Mouse (Mus musculus) liver, adult 2 months (tissue): ENCODE data around the gene Msrb1. TPM values are rescaled to one million over a fixed set of nuclear protein-coding genes. Genes with fewer than 3 reads are reported as not detected.

ENCODE experiments used
- DNase-seq: peaks from one replicate; pipeline ENCODE4 v3.0.0-alpha.2; 2011; ENCODE audit warnings: low read depth, low spot score; ENCODE audit errors: extremely low read depth
- H3K27ac ChIP-seq: fragments of 200-500 bp; replicated peaks from 2 replicates; pipeline ENCODE4 v1.5.1; 2012; ENCODE audit warnings: low read depth, mild to moderate bottlenecking, control low read depth, inconsistent platforms, low read length; ENCODE audit not compliant: insufficient read depth
- H3K27me3 ChIP-seq: fragments of 200-500 bp; 2 replicates; pipeline ENCODE4 v1.6.1; 2012; ENCODE audit warnings: mild to moderate bottlenecking, moderate library complexity, low read length, inconsistent platforms; ENCODE audit not compliant: control insufficient read depth, insufficient read depth
- H3K36me3 ChIP-seq: fragments of 200-500 bp; 2 replicates; pipeline ENCODE4 v1.6.1; 2012; ENCODE audit warnings: low read length, inconsistent platforms; ENCODE audit not compliant: control insufficient read depth, insufficient read depth
- H3K4me1 ChIP-seq: fragments of 200-500 bp; 2 replicates; pipeline ENCODE4 v1.6.1; 2011; ENCODE audit warnings: low read length; ENCODE audit not compliant: control insufficient read depth, insufficient read depth
- H3K4me3 ChIP-seq: fragments of 200-500 bp; 2 replicates; pipeline ENCODE4 v1.5.1; 2011; ENCODE audit warnings: low read depth, mild to moderate bottlenecking, control low read depth, low read length, moderate library complexity; ENCODE audit not compliant: insufficient read depth
- H3K79me2 ChIP-seq: fragments of 200-500 bp; 2 replicates; pipeline ENCODE4 v1.6.1; 2012; ENCODE audit warnings: inconsistent platforms, mild to moderate bottlenecking, low read length, moderate library complexity; ENCODE audit not compliant: control insufficient read depth, insufficient read depth
- H3K9ac ChIP-seq: fragments of 200-500 bp; 2 replicates; pipeline ENCODE4 v1.6.1; 2012; ENCODE audit warnings: low read depth, mild to moderate bottlenecking, control low read depth, inconsistent platforms, low read length
- CTCF ChIP-seq: fragments of 200-500 bp; IDR thresholded peaks from 2 replicates; pipeline ENCODE4 v1.5.1; 2011; ENCODE audit warnings: low read depth, low read length, control low read depth
- POLR2A ChIP-seq: fragments of 200-500 bp; IDR thresholded peaks from 2 replicates; pipeline ENCODE4 v1.6.1; 2011; ENCODE audit warnings: low read length, control low read depth; ENCODE audit not compliant: insufficient read depth; ENCODE audit errors: extremely low read depth
- WGBS: fragments of 180-500 bp; shearing (Covaris S2); methylation state at CpG from one replicate; pipeline ENCODE4 v1.1.7; 2018; 5-methylcytosine and 5-hydroxymethylcytosine counted together
- polyA plus RNA-seq: library from polyadenylated mRNA; depleted of rRNA; stranded (reverse); fragments of >200 nt; gene quantifications from 2 replicates; pipeline ENCODE4 v1.2.3, GENCODE M21; 2012
- total RNA-seq: library from RNA; depleted of rRNA; stranded (reverse); fragments of >200 nt; gene quantifications from 2 replicates; pipeline ENCODE4 v1.2.3, GENCODE M21; 2014

Msrb1 gene
- total and polyA plus RNA-seq, 2 experiments = 184 to 506 TPM

DNA sequence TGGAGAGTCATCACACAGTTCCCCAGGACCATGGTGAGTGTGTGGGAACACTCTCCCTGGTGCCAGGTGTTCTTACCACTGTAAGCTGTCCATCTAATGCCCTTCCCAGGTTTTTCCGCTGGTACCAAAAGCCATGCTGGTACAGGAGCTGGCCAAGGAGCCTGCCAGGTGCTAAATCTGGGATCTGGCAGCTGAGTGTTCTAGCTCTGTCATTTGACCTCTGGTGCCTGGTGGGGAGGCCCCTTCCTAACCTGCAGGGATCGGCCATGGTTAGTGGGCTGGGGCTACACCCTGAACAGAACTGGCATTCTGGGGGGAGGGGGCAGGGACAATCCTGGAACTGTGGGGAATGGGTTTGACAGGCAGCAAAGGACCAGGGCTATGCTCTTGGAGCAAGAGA, 8.8 kb upstream of the Msrb1 start, which contains the start of gene Rpl3l:
Gene Rpl3l, plus strand, starts transcription at position 203 of the 400 bp plus-strand sequence.
- Histone ChIP-seq H3K27ac (no peak within 1 kb of the TSS), H3K9ac (no peak within 1 kb of the TSS), H3K79me2 (peaks cover 4% of the 10 kb centered on the region; the same call in 1 of the 2 replicates), H3K36me3 (no peaks in the 10 kb centered on the region), H3K27me3 (no peaks in the 10 kb centered on the region), H3K4me3 (no peak within 1 kb of the TSS), H3K4me1 (peaks cover 9% of the 10 kb centered on the region)
- WGBS = 90% methylated on average over 2 of the region's 2 CpGs
- DNase-seq = no peak
- TF ChIP-seq CTCF = no peak
- TF ChIP-seq POLR2A = no peak

DNA sequence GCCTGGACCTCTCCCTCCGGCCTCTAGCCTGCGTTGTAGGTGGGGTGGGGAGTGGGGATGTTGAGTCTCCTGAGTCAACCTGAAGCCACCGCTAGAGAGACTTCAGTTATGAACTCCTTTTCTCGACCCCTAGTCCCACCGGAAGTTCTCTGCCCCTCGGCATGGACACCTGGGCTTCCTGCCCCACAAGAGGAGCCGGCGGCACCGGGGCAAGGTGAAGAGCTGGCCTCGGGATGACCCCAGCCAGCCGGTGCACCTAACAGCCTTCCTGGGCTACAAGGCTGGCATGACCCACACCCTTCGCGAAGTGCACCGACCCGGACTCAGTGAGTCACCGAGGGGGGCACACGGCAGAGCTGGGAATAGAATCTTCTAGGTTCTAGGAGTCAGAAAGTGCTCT, 8.3 kb upstream of the Msrb1 start:
- no peak overlapping the region for H3K4me3 ChIP-seq
- TF ChIP-seq CTCF (no peak), POLR2A (no peak)
- H3K27me3 ChIP-seq = no peaks in the 10 kb centered on the region
- no peak for DNase-seq
- WGBS = 74% methylated on average over 17 of the region's 17 CpGs
- H3K27ac ChIP-seq = no peak overlapping the region
- H3K79me2 ChIP-seq = peaks cover 4% of the 10 kb centered on the region; the same call in 1 of the 2 replicates
- H3K36me3 ChIP-seq = no peaks in the 10 kb centered on the region
- no peak overlapping the region for H3K9ac ChIP-seq
- H3K4me1 ChIP-seq = peaks cover 4% of the 10 kb centered on the region

DNA sequence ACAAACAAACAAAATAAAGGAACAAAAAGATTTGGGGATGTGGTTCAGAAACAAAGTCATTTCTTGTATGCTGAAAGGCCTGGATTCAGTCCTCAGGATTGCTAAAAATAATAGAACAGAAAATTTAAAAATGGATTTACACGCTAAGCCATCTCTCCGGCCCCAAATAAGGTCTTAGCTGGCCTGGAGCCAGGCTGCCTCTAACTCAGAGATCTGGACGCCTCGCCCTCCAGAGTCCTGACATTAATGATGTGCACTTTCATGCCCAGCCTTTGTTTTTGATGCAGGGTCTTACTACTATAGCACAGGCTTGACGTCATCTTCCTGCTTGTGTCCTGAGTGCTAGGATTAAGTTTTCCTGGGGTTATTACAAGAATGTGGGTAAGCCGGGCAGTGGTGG, 7.4 kb upstream of the Msrb1 start:
- peaks cover 1% of the 10 kb centered on the region; the same call in 1 of the 2 replicates for H3K79me2 ChIP-seq
- no peak overlapping the region for H3K27ac ChIP-seq
- no peaks in the 10 kb centered on the region for H3K27me3 ChIP-seq
- 84% methylated on average over 6 of the region's 6 CpGs for WGBS
- no peak for TF ChIP-seq POLR2A
- no peak for TF ChIP-seq CTCF
- no peak for DNase-seq
- no peaks in the 10 kb centered on the region for H3K36me3 ChIP-seq
- peaks cover 2% of the 10 kb centered on the region; the same call in 1 of the 2 replicates for H3K4me1 ChIP-seq
- no peak overlapping the region for H3K9ac ChIP-seq
- no peak overlapping the region for H3K4me3 ChIP-seq

DNA sequence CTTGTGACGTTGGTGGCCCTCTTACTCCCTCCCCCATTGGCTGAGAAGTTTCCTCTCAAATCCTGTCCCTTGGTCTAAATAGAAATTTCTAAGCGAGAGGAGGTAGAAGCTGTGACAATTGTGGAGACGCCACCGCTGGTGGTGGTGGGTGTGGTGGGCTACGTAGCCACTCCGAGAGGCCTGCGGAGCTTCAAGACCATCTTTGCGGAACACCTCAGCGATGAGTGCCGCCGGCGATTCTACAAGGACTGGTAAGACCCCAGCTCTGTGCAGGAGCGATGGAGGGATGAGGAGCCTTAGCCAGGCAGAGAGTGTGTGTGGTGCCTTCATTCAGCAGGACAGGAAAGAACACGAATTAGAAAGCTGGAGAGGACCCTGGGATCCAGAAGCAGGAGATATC, 5.7 kb upstream of the Msrb1 start:
- H3K36me3 ChIP-seq = no peaks in the 10 kb centered on the region
- no peak overlapping the region for H3K4me3 ChIP-seq
- 91% methylated on average over 14 of the region's 14 CpGs for WGBS
- no peak overlapping the region for H3K27ac ChIP-seq
- DNase-seq = no peak
- no peak overlapping the region for H3K9ac ChIP-seq
- no peaks in the 10 kb centered on the region for H3K79me2 ChIP-seq
- TF ChIP-seq POLR2A (no peak), CTCF (no peak)
- H3K4me1 ChIP-seq = peaks cover 3% of the 10 kb centered on the region; the same call in 1 of the 2 replicates
- no peaks in the 10 kb centered on the region for H3K27me3 ChIP-seq

DNA sequence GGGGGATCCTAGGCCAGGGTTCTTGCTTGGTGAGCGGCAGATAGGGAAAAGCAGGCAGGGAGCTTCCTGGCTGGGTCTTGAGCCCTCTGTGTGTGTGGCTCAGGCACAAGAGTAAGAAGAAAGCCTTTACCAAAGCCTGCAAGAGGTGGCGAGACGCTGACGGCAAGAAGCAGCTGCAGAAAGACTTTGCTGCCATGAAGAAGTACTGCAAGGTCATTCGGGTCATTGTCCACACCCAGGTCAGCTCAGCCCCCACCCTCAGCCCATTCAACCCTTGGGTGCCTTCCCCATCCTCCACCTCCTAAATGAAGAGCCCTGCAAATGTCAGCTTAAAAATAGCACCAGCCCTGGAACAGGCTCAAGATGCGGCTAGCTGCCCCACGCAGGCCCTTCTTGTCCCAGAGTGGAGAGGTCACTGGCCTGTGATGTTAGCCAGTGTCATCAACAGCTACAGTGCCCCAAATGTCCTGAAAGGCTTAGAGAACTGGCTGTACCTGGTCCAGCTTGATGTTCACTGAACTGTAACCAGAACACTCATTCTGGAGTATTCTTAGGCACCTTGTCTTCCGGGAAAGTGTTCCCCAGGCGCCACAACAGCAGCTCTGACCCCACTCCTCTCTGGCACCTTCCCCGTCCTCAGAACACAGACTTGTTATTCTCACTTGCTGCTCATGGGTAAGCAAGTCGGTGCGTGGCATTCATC, 4.1 kb upstream of the Msrb1 start:
- H3K27me3 ChIP-seq = no peaks in the 10 kb centered on the region
- H3K27ac ChIP-seq = no peak overlapping the region
- no peaks in the 10 kb centered on the region; the same call in 1 of the 2 replicates for H3K79me2 ChIP-seq
- DNase-seq = no peak
- TF ChIP-seq CTCF (no peak), POLR2A (no peak)
- WGBS = 90% methylated on average over 12 of the region's 12 CpGs
- H3K36me3 ChIP-seq = no peaks in the 10 kb centered on the region
- no peak overlapping the region for H3K4me3 ChIP-seq
- H3K9ac ChIP-seq = no peak overlapping the region
- peaks cover 5% of the 10 kb centered on the region; the same call in 1 of the 2 replicates for H3K4me1 ChIP-seq

DNA sequence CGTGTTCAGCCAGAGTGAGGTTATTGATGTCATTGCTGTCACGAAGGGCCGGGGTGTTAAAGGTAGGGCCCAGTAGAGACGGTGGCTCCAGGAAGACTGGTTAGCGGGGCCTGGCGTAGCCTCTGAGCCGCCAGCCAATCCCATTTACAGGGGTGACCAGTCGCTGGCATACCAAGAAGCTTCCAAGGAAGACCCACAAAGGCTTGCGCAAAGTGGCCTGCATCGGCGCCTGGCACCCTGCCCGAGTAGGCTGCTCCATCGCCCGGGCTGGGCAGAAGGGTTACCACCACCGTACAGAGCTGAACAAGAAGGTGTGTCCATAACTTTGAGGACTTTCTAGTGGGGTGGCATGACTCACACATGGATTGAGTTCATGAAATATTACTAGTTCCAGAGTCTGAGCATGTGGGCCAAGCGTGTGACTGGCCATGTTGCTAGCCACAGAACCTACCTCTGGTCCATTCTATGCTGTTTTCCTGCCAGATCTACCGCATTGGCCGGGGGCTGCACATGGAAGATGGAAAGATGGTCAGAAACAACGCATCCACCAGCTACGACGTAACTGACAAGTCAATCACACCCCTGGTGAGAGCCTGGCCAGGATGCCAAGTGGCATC, 2.9 kb upstream of the Msrb1 start:
- no peak overlapping the region for H3K9ac ChIP-seq
- no peak for DNase-seq
- peaks cover 5% of the 10 kb centered on the region; the same call in 1 of the 2 replicates for H3K4me1 ChIP-seq
- 90% methylated on average over 21 of the region's 21 CpGs for WGBS
- TF ChIP-seq CTCF (no peak), POLR2A (no peak)
- H3K27me3 ChIP-seq = no peaks in the 10 kb centered on the region
- H3K27ac ChIP-seq = no peak overlapping the region
- no peak overlapping the region for H3K4me3 ChIP-seq
- no peaks in the 10 kb centered on the region for H3K36me3 ChIP-seq
- H3K79me2 ChIP-seq = no peaks in the 10 kb centered on the region; the same call in 1 of the 2 replicates
